Mouse (Mus musculus): ENCODE results near the gene Tfap4. TPM values are rescaled to one million over a fixed set of nuclear protein-coding genes. Genes with fewer than 3 reads are reported as not detected.

Gene Tfap4
- total RNA-seq, 2 experiments from 2014 or later, result 3.2 to 4.5 TPM

Other genes with a start within 250 kb of the Tfap4 start
- gene Adcy9, start 139.4 kb downstream of the Tfap4 start, total RNA-seq (2021), result 10 to 100 TPM; 72.3 to 74.6 TPM
- gene Srl, start 18.0 kb downstream of the Tfap4 start, total RNA-seq (2021), result 10 to 100 TPM; 24.0 to 24.2 TPM
- gene Glis2, start 34.9 kb upstream of the Tfap4 start, total RNA-seq (2021), result 10 to 100 TPM; 19.8 to 30.5 TPM
- gene Pam16, start 65.1 kb upstream of the Tfap4 start, total RNA-seq (2021), result 10 to 100 TPM; 69.5 to 80.1 TPM
- 1 to 10 TPM; 6.4 to 9.0 TPM for gene Vasn, start 80.1 kb upstream of the Tfap4 start, total RNA-seq (2021)
- gene Dnaja3, start 80.1 kb upstream of the Tfap4 start, total RNA-seq (2021), result 10 to 100 TPM; 61.0 to 66.2 TPM
- 10 to 100 TPM; 95.7 to 95.9 TPM for gene Coro7, start 119.9 kb upstream of the Tfap4 start, total RNA-seq (2021)
- 10 to 100 TPM; 11.7 to 11.9 TPM for gene Nmral1, start 159.5 kb upstream of the Tfap4 start, total RNA-seq (2021)
- 10 to 100 TPM; 81.9 to 84.3 TPM for gene Hmox2, start 166.5 kb upstream of the Tfap4 start, total RNA-seq (2021)
- gene Cdip1, start 230.4 kb upstream of the Tfap4 start, total RNA-seq (2021), result 100 to 1,000 TPM; 188 to 191 TPM